Mouse (Mus musculus): ENCODE results near the gene 4930404N11Rik. TPM values are rescaled to one million over a fixed set of nuclear protein-coding genes. Genes with fewer than 3 reads are reported as not detected.

Gene 4930404N11Rik
- polyA plus RNA-seq, 1 experiment from 2014 or later: 0.80 TPM

- peaks cover 18% of the 10 kb centered on the region for H3K36me3 ChIP-seq
- H3K4me3 ChIP-seq: no peak overlapping the region
- peak overlapping the region; percentile 51; the same call in 1 of the 2 replicates for H3K4me2 ChIP-seq (replicated peaks)
- H3K27me3 ChIP-seq (replicated peaks): peaks cover 30% of the 10 kb centered on the region
- ATAC-seq (ENCODE audit: low FRiP score, low read depth): no peak
- no peak overlapping the region for H3K27ac ChIP-seq
- no peaks in the 10 kb centered on the region for H3K9me3 ChIP-seq
- WGBS: 43% methylated on average over 13 of the region's 13 CpGs
- H3K4me1 ChIP-seq: peaks cover 63% of the 10 kb centered on the region
- no peak overlapping the region for H3K9ac ChIP-seq
Measured at GRCm38 (mm10) chr10:81408424-81408729, 42.8 kb upstream of the 4930404N11Rik start.

DNA sequence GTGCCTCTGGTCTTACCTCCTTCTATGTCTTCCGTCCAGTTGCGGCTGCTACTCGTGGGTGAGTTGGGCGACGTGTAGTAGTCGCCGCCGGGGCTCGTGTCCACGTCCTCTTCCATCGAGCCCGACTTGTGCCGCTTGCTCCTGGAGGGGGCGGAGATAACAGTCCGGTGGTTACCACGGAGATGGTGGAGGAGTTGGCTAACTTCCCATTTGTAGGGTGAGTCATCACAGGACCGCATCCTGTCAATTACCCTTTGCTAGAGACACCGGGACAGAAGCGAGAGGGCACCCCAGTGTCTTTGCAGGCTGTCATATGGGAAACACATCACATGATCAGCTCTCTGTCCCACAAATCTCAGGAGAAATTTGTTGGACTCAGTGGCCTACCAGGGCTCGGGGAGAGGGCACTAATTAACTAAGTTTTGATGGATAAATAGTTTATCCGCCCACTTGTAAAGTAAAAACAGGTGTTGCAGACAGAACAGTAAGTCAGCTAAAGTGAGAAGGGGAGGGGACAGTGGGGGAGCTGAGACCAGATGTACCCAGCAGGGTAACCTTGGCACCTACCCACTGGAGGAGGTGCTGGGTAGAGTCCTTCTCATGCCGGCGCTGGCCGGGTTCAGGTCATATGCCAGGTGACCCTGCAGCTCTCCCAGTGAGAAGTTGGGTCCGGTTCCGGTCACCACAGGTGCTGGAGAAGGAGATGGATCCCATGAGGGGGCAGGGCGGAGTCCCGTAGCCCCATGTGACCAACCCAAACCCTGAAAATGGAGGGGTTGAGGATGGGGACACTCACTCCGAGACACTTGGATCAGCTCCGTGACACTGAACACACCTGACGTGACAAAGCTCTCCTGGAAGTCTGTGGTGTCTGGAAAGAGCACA is 42.2 kb upstream of the 4930404N11Rik start:
- H3K27me3 ChIP-seq (replicated peaks): peaks cover 30% of the 10 kb centered on the region
- peak overlapping the region; percentile 19 for H3K4me3 ChIP-seq
- ATAC-seq (ENCODE audit: low FRiP score, low read depth): no peak
- WGBS: 21% methylated on average over 31 of the region's 31 CpGs
- H3K27ac ChIP-seq: 0 out of 2 replicates have a peak overlapping the region, but pooled peaks have one; percentile 15
- no peaks in the 10 kb centered on the region for H3K9me3 ChIP-seq
- peak overlapping the region; percentile 21; the same call in 1 of the 2 replicates for H3K9ac ChIP-seq
- H3K36me3 ChIP-seq: peaks cover 18% of the 10 kb centered on the region
- H3K4me2 ChIP-seq (replicated peaks): peak overlapping the region; percentile 51
- H3K4me1 ChIP-seq: peaks cover 66% of the 10 kb centered on the region

GRCm38 (mm10) chr10:81406504-81407440 is 41.2 kb upstream of the 4930404N11Rik start:
- peak overlapping the region; percentile 51 for H3K4me2 ChIP-seq (replicated peaks)
- WGBS: 22% methylated on average over 24 of the region's 24 CpGs
- peaks cover 18% of the 10 kb centered on the region for H3K36me3 ChIP-seq
- peaks cover 66% of the 10 kb centered on the region for H3K4me1 ChIP-seq
- H3K9me3 ChIP-seq: no peaks in the 10 kb centered on the region
- H3K27ac ChIP-seq: 0 out of 2 replicates have a peak overlapping the region, but pooled peaks have one; percentile 15
- ATAC-seq (ENCODE audit: low FRiP score, low read depth): no peak
- peak overlapping the region; percentile 21; the same call in 1 of the 2 replicates for H3K9ac ChIP-seq
- H3K27me3 ChIP-seq (replicated peaks): peaks cover 30% of the 10 kb centered on the region
- H3K4me3 ChIP-seq: peak overlapping the region; percentile 19

- 44% methylated on average over 13 of the region's 13 CpGs for WGBS
- peaks cover 18% of the 10 kb centered on the region for H3K36me3 ChIP-seq
- H3K9ac ChIP-seq: no peak overlapping the region
- 0 out of 2 replicates have a peak overlapping the region, but pooled peaks have one; percentile 51 for H3K4me2 ChIP-seq (replicated peaks)
- H3K27ac ChIP-seq: no peak overlapping the region
- no peak for ATAC-seq (ENCODE audit: low FRiP score, low read depth)
- no peak overlapping the region for H3K4me3 ChIP-seq
- peaks cover 30% of the 10 kb centered on the region for H3K27me3 ChIP-seq (replicated peaks)
- peaks cover 70% of the 10 kb centered on the region for H3K4me1 ChIP-seq
- H3K9me3 ChIP-seq: no peaks in the 10 kb centered on the region
Measured at GRCm38 (mm10) chr10:81405588-81406201, 40.1 kb upstream of the 4930404N11Rik start.

GRCm38 (mm10) chr10:81404720-81405119 is 39.1 kb upstream of the 4930404N11Rik start:
- Histone ChIP-seq H3K9me3 (no peaks in the 10 kb centered on the region), H3K4me2 (replicated peaks) (0 out of 2 replicates have a peak overlapping the region, but pooled peaks have one; percentile 3), H3K4me1 (peaks cover 76% of the 10 kb centered on the region), H3K27me3 (replicated peaks) (peaks cover 30% of the 10 kb centered on the region), H3K9ac (no peak overlapping the region), H3K27ac (no peak overlapping the region), H3K36me3 (peaks cover 27% of the 10 kb centered on the region), H3K4me3 (no peak overlapping the region)
- no peak for ATAC-seq (ENCODE audit: low FRiP score, low read depth)
- WGBS: 55% methylated on average over 18 of the region's 18 CpGs

GRCm38 (mm10) chr10:81404082-81404481 is 38.5 kb upstream of the 4930404N11Rik start:
- H3K27me3 ChIP-seq (replicated peaks): peaks cover 30% of the 10 kb centered on the region
- 11% methylated on average over 9 of the region's 9 CpGs for WGBS

GRCm38 (mm10) chr10:81403511-81403910 is 37.9 kb upstream of the 4930404N11Rik start:
- WGBS: 39% methylated on average over 10 of the region's 10 CpGs
- H3K9me3 ChIP-seq: no peaks in the 10 kb centered on the region
- H3K4me1 ChIP-seq: peaks cover 68% of the 10 kb centered on the region
- 0 out of 2 replicates have a peak, but pooled peaks have one; percentile 1 for ATAC-seq (ENCODE audit: low FRiP score, low read depth)
- peaks cover 32% of the 10 kb centered on the region for H3K36me3 ChIP-seq
- H3K27me3 ChIP-seq (replicated peaks): peaks cover 26% of the 10 kb centered on the region
- peak overlapping the region; percentile 90 for H3K27ac ChIP-seq
- peak overlapping the region; percentile 41 for H3K9ac ChIP-seq
- H3K4me2 ChIP-seq (replicated peaks): peak overlapping the region; percentile 45
- no peak overlapping the region for H3K4me3 ChIP-seq

More at GRCm38 (mm10) chr10:81404082-81404481, 38.5 kb upstream of the 4930404N11Rik start:
- no peak overlapping the region for H3K4me2 ChIP-seq (replicated peaks)
- peaks cover 74% of the 10 kb centered on the region for H3K4me1 ChIP-seq
- peaks cover 32% of the 10 kb centered on the region for H3K36me3 ChIP-seq
- no peak for ATAC-seq (ENCODE audit: low FRiP score, low read depth)
- H3K27ac ChIP-seq: no peak overlapping the region
- H3K9me3 ChIP-seq: no peaks in the 10 kb centered on the region
- H3K4me3 ChIP-seq: no peak overlapping the region
- no peak overlapping the region for H3K9ac ChIP-seq

DNA sequence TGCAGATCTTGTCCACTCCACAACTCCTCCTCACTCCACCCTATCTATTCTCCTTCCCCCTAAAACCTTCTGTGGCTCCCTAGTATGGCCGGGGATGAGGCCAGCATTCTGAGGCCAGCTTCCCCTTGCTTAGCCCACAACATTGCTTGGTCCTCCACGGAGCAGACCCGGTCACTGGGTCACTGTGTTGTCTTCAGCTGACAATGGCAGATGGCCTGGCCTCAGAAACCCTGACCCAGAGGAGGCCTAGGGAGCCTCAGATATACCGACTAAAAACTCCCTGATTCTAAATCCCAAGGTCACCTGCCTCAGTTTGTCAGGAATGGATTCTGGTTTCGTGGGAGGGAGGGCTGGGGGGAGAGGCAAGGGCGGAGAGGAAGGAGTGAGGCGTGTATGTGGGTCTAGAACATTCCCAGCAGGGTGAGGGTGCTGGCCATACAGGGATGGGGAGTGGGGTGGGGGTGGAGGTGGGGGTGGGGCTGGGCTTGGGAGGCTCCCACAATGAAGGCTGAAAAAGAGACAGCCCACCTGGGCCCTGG is 36.7 kb upstream of the 4930404N11Rik start:
- H3K4me2 ChIP-seq (replicated peaks): peak overlapping the region; percentile 45
- peak overlapping the region; percentile 19; the same call in 1 of the 2 replicates for H3K9ac ChIP-seq
- ATAC-seq (ENCODE audit: low FRiP score, low read depth): no peak
- 0 out of 2 replicates have a peak overlapping the region, but pooled peaks have one; percentile 16 for H3K4me3 ChIP-seq
- peaks cover 34% of the 10 kb centered on the region for H3K36me3 ChIP-seq
- peaks cover 59% of the 10 kb centered on the region for H3K4me1 ChIP-seq
- H3K9me3 ChIP-seq: no peaks in the 10 kb centered on the region
- WGBS: 9% methylated on average over 7 of the region's 7 CpGs
- H3K27ac ChIP-seq: peak overlapping the region; percentile 90
- H3K27me3 ChIP-seq (replicated peaks): peaks cover 17% of the 10 kb centered on the region

- peak overlapping the region; percentile 19; the same call in 1 of the 2 replicates for H3K9ac ChIP-seq
- peak overlapping the region; percentile 16; the same call in 1 of the 2 replicates for H3K4me3 ChIP-seq
- H3K36me3 ChIP-seq: peaks cover 34% of the 10 kb centered on the region
- H3K4me2 ChIP-seq (replicated peaks): peak overlapping the region; percentile 45
- peaks cover 59% of the 10 kb centered on the region for H3K4me1 ChIP-seq
- 3% methylated on average over 18 of the region's 18 CpGs for WGBS
- no peaks in the 10 kb centered on the region for H3K9me3 ChIP-seq
- ATAC-seq (ENCODE audit: low FRiP score, low read depth): peak; percentile 80
- peak overlapping the region; percentile 90 for H3K27ac ChIP-seq
- peaks cover 10% of the 10 kb centered on the region for H3K27me3 ChIP-seq (replicated peaks)
Measured at GRCm38 (mm10) chr10:81401521-81402226, 36.1 kb upstream of the 4930404N11Rik start.

DNA sequence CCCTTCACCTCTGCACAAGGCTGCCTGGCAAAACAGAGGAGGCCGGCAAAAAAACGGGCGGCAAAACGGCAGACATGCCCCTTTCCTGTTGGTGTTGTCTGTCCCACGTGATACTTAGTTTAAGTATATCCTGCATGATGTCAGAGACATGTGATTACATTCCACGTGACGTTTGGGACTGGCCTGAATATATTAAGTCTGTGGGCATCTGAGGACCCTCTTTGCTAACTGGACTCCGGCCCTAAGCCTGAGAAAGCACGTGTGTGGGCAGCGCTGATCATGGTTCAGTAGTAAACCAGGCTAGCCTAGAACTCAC is 35.5 kb upstream of the 4930404N11Rik start:
- WGBS: 20% methylated on average over 10 of the region's 10 CpGs
- Histone ChIP-seq H3K4me3 (no peak overlapping the region), H3K36me3 (peaks cover 34% of the 10 kb centered on the region), H3K9ac (no peak overlapping the region), H3K4me2 (replicated peaks) (peak overlapping the region; percentile 45), H3K9me3 (no peaks in the 10 kb centered on the region), H3K27me3 (replicated peaks) (0 out of 2 replicates have a peak, but pooled peaks cover 7% of the 10 kb centered on the region), H3K4me1 (peaks cover 59% of the 10 kb centered on the region), H3K27ac (peak overlapping the region; percentile 90)
- peak; percentile 8; the same call in 1 of the 2 replicates for ATAC-seq (ENCODE audit: low FRiP score, low read depth)
